Mouse (Mus musculus): ENCODE measurements around the gene 4930432M17Rik. TPM values are rescaled to one million over a fixed set of nuclear protein-coding genes. Genes with fewer than 3 reads are reported as not detected.

Gene 4930432M17Rik
- polyA plus RNA-seq, 1 experiment from 2014 or later, result not detected

GRCm38 (mm10) chr3:121723968-121724524 is 53.5 kb downstream of the 4930432M17Rik start:
- peak overlapping the region; percentile 60 for H3K9ac ChIP-seq (ENCODE audit: low read length)
- H3K9me3 ChIP-seq (ENCODE audit: control insufficient read depth, low read length), result no peaks in the 10 kb centered on the region
- no peak overlapping the region for H3K27ac ChIP-seq (ENCODE audit: low read depth, low read length)
- no peaks in the 10 kb centered on the region for H3K36me3 ChIP-seq (ENCODE audit: control insufficient read depth, insufficient read depth, low read length)
- no peak for ATAC-seq (replicated peaks; ENCODE audit: low FRiP score)
- no peaks in the 10 kb centered on the region; the same call in 1 of the 2 replicates for H3K27me3 ChIP-seq (ENCODE audit: control insufficient read depth, insufficient read depth, low read length)
- H3K4me3 ChIP-seq (ENCODE audit: low read depth, low read length), result peak overlapping the region; percentile 66
- 7% methylated on average over 20 of the region's 20 CpGs for WGBS
- no peak for DNase-seq (ENCODE audit: low spot score)
- peaks cover 16% of the 10 kb centered on the region for H3K4me1 ChIP-seq (replicated peaks; ENCODE audit: control insufficient read depth, insufficient read depth, low read length)
- peak overlapping the region; percentile 68 for H3K4me2 ChIP-seq (ENCODE audit: low read depth, low read length, severe bottlenecking)

- WGBS, result 38% methylated on average over 12 of the region's 12 CpGs
- Histone ChIP-seq H3K27ac (ENCODE audit: low read depth, low read length) (no peak overlapping the region), H3K9me3 (ENCODE audit: control insufficient read depth, low read length) (no peaks in the 10 kb centered on the region), H3K4me1 (replicated peaks; ENCODE audit: control insufficient read depth, insufficient read depth, low read length) (peaks cover 16% of the 10 kb centered on the region), H3K27me3 (ENCODE audit: control insufficient read depth, insufficient read depth, low read length) (no peaks in the 10 kb centered on the region; the same call in 1 of the 2 replicates), H3K9ac (ENCODE audit: low read length) (no peak overlapping the region), H3K4me2 (ENCODE audit: low read depth, low read length, severe bottlenecking) (peak overlapping the region; percentile 68), H3K36me3 (ENCODE audit: control insufficient read depth, insufficient read depth, low read length) (no peaks in the 10 kb centered on the region), H3K4me3 (ENCODE audit: low read depth, low read length) (peak overlapping the region; percentile 66; the same call in 1 of the 2 replicates)
- DNase-seq (ENCODE audit: low spot score) (no peak), ATAC-seq (replicated peaks; ENCODE audit: low FRiP score) (no peak)
These were observed 54.0 kb downstream of the 4930432M17Rik start for GRCm38 (mm10) chr3:121724553-121724952.

GRCm38 (mm10) chr3:121725651-121726050 is 55.1 kb downstream of the 4930432M17Rik start:
- ATAC-seq (replicated peaks; ENCODE audit: low FRiP score), result no peak
- Histone ChIP-seq H3K9ac (ENCODE audit: low read length) (no peak overlapping the region), H3K9me3 (ENCODE audit: control insufficient read depth, low read length) (no peaks in the 10 kb centered on the region), H3K4me1 (replicated peaks; ENCODE audit: control insufficient read depth, insufficient read depth, low read length) (peaks cover 16% of the 10 kb centered on the region), H3K4me3 (ENCODE audit: low read depth, low read length) (no peak overlapping the region), H3K4me2 (ENCODE audit: low read depth, low read length, severe bottlenecking) (no peak overlapping the region), H3K36me3 (ENCODE audit: control insufficient read depth, insufficient read depth, low read length) (no peaks in the 10 kb centered on the region), H3K27ac (ENCODE audit: low read depth, low read length) (no peak overlapping the region), H3K27me3 (ENCODE audit: control insufficient read depth, insufficient read depth, low read length) (no peaks in the 10 kb centered on the region; the same call in 1 of the 2 replicates)
- no peak for DNase-seq (ENCODE audit: low spot score)
- WGBS, result 81% methylated on average over 10 of the region's 10 CpGs

- no peaks in the 10 kb centered on the region for H3K4me1 ChIP-seq (replicated peaks; ENCODE audit: control insufficient read depth, insufficient read depth, low read length)
- H3K27me3 ChIP-seq (ENCODE audit: control insufficient read depth, insufficient read depth, low read length), result no peaks in the 10 kb centered on the region
- no peak overlapping the region for H3K4me2 ChIP-seq (ENCODE audit: low read depth, low read length, severe bottlenecking)
- DNase-seq (ENCODE audit: low spot score) (no peak), ATAC-seq (replicated peaks; ENCODE audit: low FRiP score) (no peak)
- 84% methylated on average over 4 of the region's 4 CpGs for WGBS
- no peaks in the 10 kb centered on the region for H3K9me3 ChIP-seq (ENCODE audit: control insufficient read depth, low read length)
- H3K27ac ChIP-seq (ENCODE audit: low read depth, low read length), result no peak overlapping the region
- H3K4me3 ChIP-seq (ENCODE audit: low read depth, low read length), result no peak overlapping the region
- no peak overlapping the region for H3K9ac ChIP-seq (ENCODE audit: low read length)
- H3K36me3 ChIP-seq (ENCODE audit: control insufficient read depth, insufficient read depth, low read length), result no peaks in the 10 kb centered on the region
These were observed 59.1 kb downstream of the 4930432M17Rik start for GRCm38 (mm10) chr3:121729678-121730077.

Other genes starting within 250 kb of the 4930432M17Rik start
- gene Cnn3, start 244.3 kb upstream of the 4930432M17Rik start, polyA plus RNA-seq (2014; fragmentation: Nextera tagmentation; extraction: Ambion mirVana), result 954 and 974 TPM in 2 replicates
- gene Slc44a3, start 138.4 kb upstream of the 4930432M17Rik start, polyA plus RNA-seq (2014; fragmentation: Nextera tagmentation; extraction: Ambion mirVana), result 0.83 and 1.0 TPM in 2 replicates
- gene F3, start 52.8 kb downstream of the 4930432M17Rik start, polyA plus RNA-seq (2014; fragmentation: Nextera tagmentation; extraction: Ambion mirVana), result 8.0 and 9.2 TPM in 2 replicates
- 58.1 and 59.0 TPM in 2 replicates for gene Abcd3, start 144.5 kb downstream of the 4930432M17Rik start, polyA plus RNA-seq (2014; fragmentation: Nextera tagmentation; extraction: Ambion mirVana)

Measured in forebrain, embryonic 11.5 days (tissue).